Mouse (Mus musculus): ENCODE measurements around the gene Aqp7. TPM values are rescaled to one million over a fixed set of nuclear protein-coding genes. Genes with fewer than 3 reads are reported as not detected.

Gene Aqp7
- total RNA-seq, 2 experiments from 2014 or later = not detected

GRCm38 (mm10) chr4:41026086-41026787 is 21.7 kb downstream of the Aqp7 start:
- DNase-seq (ENCODE audit: low spot score in 2 of 2) = no peak
- intact Hi-C loops (cut with DNase I) = loop anchor here (10.0 kb wide), 1 partner anchor 141 kb away; no protein-coding TSS in a partner anchor

DNA sequence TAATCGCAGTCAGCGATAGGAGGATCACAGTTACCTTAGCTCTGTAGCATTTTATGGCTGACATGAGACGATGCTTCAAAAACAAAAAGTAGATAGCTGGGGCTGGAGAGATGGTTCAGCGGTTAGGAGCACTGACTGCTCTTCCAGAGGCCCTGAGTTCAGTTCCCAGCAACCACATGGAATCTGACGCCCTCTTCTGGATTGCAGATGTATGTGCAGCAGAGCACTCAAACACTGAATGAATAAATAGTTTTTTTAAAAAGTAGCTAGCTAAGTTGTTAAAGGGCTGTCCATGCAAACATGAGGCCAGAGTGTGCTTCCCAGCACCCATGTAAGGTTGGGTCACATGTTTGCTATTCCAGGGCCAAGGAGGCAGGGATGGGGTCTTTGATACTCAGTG is 26.8 kb downstream of the Aqp7 start:
- intact Hi-C loops (cut with DNase I) = loop anchor here (10.0 kb wide), 1 partner anchor 136 kb away; no protein-coding TSS in a partner anchor
- DNase-seq (ENCODE audit: low spot score in 2 of 2) = no peak

GRCm38 (mm10) chr4:41015798-41016197 is 32.1 kb downstream of the Aqp7 start:
- intact Hi-C loops (cut with DNase I) = no loop called here
- DNase-seq (ENCODE audit: low spot score in 2 of 2) = no peak

- DNase-seq (ENCODE audit: low spot score in 2 of 2) = no peak
- intact Hi-C loops (cut with DNase I) = no loop called here
Observed at GRCm38 (mm10) chr4:41013351-41013750, 34.6 kb downstream of the Aqp7 start.

DNA sequence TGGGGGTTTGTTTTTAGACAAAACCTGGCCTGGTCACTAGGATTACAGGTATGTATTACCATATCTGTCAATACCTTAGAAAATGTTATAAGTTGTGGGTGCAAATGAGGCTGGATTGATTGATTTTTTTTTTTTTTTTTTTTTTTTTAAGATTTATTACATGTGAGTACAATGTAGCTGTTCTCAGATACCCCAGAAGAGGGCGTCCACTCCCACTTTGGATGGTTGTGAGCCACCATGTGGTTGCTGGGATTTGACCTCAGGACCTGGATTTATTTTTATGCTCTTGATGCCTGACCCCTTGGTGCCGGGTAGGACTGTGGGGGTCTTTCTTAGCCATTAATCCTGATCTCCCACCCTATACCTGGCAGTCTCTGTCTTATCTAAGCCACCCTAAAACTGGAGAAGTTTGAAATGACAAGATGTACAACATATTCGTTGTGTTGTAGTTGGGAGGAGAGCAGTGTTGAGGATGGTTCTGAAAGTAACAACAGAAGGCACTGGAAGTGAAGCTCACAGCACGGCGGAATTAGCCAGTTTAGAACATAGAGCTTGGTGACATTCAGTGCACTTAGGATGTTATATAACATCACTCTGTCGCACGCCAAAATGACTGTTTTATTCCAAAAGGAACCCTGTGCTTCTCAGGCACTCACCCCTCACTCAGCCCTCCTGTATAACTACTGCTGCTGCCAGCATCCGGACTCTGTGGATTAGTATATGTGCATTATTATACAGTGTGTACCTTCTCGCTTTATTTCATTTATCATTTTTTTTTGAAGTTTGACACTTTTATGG is 46.9 kb downstream of the Aqp7 start:
- intact Hi-C loops (cut with DNase I) = no loop called here
- no peak for DNase-seq (ENCODE audit: low spot score in 2 of 2)

DNA sequence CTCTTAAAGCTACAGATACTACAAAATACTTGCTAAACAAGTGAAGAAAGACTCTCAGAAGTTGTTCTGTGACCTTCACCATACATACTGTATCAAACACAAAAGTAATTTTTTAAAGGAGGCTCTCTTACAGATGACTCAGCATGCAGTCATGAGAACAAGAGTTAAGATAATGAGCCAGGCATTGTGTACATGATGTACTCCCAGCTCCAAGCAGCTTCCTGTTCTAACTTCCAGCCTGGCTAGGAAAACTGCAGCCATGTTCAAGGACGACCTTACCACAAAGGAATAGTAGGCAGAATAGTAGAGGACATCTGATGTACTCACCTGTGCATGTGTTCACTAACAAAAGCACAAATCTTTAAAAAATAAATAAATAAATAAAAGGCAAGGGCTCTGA is 47.7 kb downstream of the Aqp7 start:
- no peak for DNase-seq (ENCODE audit: low spot score in 2 of 2)
- intact Hi-C loops (cut with DNase I) = no loop called here

DNA sequence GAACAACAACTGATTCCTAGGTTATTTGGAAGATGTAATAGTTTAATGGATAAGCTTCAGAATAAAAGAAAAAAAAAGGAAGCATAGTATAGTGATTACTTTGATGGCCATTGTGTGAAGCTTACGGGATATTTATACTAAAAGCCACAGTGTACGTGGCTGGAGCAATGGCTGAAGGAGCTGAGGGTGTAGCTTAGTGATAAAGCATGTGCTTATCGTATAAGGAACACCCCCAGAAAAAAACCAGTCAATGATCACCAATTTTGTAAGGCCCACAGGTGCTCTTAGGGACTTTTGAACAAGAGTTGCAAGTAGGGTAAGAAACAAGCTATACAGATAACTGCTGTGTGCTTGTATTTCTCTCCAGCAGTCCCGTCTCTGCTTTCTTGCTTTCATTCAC is 50.0 kb downstream of the Aqp7 start:
- DNase-seq (ENCODE audit: low spot score in 2 of 2) = no peak
- intact Hi-C loops (cut with DNase I) = loop anchor here (5.0 kb wide), 1 partner anchor 246 kb away; no protein-coding TSS in a partner anchor

DNA sequence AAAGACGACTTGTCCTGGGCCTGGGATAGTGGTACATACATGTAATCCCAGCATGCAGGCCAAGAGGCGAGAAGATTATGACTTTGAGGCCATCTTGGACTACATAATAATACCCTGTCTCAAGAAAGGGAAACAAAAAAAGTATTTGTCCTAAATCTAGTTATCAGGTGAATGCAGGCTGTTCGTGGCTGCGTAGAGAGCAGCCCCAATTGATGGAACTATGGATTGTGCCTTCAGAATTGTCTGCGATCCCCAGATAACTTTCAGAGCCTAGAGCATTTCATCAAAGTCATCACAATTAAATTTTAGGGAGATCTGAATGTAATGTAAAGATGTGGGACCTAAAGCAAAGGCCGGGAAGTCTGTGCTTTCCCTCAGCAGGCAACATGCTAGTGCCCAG is 51.6 kb downstream of the Aqp7 start:
- no peak for DNase-seq (ENCODE audit: low spot score in 2 of 2)
- intact Hi-C loops (cut with DNase I) = loop anchor here (5.0 kb wide), 1 partner anchor 244 kb away; no protein-coding TSS in a partner anchor

DNA sequence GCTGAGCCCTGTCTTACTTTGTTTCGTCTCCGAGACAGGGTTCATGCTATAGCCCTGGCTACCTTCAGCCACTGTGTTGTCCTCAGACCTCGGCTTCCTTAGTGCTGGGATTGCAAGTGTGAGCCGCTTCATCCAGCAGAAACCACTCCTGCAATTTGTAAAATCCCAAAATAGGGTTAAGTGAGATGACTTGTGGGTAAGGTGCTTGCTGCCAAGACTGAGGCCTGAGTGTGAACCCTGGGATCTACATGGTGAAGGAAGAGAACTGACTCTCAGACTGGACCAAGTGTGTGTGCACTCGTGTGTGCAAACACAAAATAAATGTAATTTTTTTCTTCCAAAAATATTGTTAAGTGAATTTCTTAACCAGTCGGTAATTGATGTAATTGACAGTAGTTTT is 58.3 kb downstream of the Aqp7 start:
- intact Hi-C loops (cut with DNase I) = loop anchor here (5.0 kb wide), 1 partner anchor 128 kb away; no protein-coding TSS in a partner anchor
- no peak for DNase-seq (ENCODE audit: low spot score in 2 of 2)

- intact Hi-C loops (cut with DNase I) = no loop called here
- DNase-seq (ENCODE audit: low spot score in 2 of 2) = no peak
Observed at GRCm38 (mm10) chr4:40983686-40984085, 64.3 kb downstream of the Aqp7 start.

Small RNA genes lying within 50 kb of the gene (microRNA-seq; reads per million reads assigned to microRNA genes)
- 1.0 to 1.8 reads per million in 2 experiments for gene Mir3094

Other genes with a start within 250 kb of the Aqp7 start
- gene B4galt1, start 194.1 kb downstream of the Aqp7 start, total RNA-seq (2021) = 1 to 10 TPM; 6.5 to 9.0 TPM
- not detected for gene Spink4, start 128.1 kb downstream of the Aqp7 start, total RNA-seq (2021)
- gene Bag1, start 99.8 kb downstream of the Aqp7 start, total RNA-seq (2021) = 100 to 1,000 TPM; 160 to 164 TPM
- 10 to 100 TPM; 71.4 to 73.1 TPM for gene Chmp5, start 99.7 kb downstream of the Aqp7 start, total RNA-seq (2021)
- 10 to 100 TPM; 59.1 to 62.0 TPM for gene Nfx1, start 77.2 kb downstream of the Aqp7 start, total RNA-seq (2021)
- gene Aqp3, start 50.0 kb upstream of the Aqp7 start, total RNA-seq (2021) = not detected
- 10 to 100 TPM; 82.7 to 84.0 TPM for gene Nol6, start 76.3 kb upstream of the Aqp7 start, total RNA-seq (2021)
- 10 to 100 TPM; 87.8 to 89.0 TPM for gene Ube2r2, start 87.6 kb upstream of the Aqp7 start, total RNA-seq (2021)
- gene Ubap2, start 227.0 kb upstream of the Aqp7 start, total RNA-seq (2021) = 10 to 100 TPM; 46.1 to 47.6 TPM

All from left cerebral cortex, postnatal 14 days (tissue).